Mouse (Mus musculus) cerebellum, postnatal 10 days (tissue): ENCODE measurements around the gene Zfp711.

ENCODE experiments used
- DNase-seq, 2 experiments: peaks; one replicate each; pipeline ENCODE4 v3.0.0; 2021; ENCODE audit warnings: mixed read lengths in 2 of 2

Gene Zfp711

DNA sequence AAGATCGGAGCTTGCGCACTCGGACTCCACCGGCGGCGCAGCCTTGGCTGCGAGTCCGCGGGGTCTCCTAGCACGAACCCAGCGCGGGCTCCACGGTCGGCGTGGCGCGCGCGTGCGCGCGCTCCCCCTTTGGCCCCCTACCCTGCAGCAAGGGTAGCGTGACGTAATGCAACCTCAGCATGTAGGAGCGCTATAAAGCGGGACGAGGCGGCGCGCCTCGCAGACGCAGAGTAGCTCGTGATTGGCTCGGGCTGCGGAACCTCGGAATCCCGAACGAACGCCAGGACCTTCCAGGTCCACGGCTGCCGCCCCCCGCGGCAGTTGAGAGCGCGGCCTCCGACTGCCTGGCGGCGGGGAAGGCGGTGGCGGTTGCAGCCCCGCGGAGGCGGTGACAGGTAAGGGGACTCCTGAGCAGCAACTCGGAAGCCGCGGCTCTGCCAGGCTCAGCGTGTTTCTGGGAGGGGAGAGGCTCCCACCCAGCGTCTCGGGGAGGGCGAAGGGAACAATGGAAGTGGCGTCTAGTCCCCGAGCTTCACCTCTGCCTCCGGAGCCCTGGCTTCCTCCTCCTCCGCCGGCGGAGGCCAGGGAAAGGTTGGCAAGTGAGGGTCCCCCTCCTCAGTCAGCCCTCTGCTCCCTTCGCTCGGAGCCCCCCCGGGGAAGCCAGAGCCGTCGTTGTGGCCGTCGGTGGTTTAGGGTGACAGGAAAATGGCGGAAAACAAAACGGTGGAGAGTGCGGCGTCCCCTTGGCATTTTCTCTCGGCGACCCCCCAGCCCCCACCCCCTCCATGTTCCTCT is at the start of gene Zfp711:
TSS of gene Zfp711 (plus strand) at position 16 of the 795 bp plus-strand sequence.
- DNase-seq: peak; percentile 85 to 90

DNA sequence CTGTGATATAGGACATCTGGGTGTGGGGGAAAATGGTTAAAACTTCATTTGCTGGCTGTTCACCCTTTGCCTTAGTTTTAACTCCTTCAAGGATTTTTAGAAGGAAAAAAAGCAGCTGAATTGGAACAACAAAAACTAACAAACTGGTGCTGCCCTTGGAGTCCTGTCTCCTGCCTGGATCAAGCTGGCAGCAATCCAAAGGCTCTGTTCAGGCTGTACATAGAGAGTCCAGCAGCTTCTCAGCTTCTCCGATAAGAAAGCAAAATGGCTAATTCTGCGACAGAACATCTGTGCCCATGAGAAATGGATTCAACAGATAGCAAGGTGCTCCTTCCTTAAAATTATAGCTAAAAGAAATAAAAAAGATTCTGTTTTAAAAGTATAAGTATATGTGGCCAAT is 32.6 kb upstream of the Zfp711 start:
- DNase-seq: peak; percentile 51 to 62

DNA sequence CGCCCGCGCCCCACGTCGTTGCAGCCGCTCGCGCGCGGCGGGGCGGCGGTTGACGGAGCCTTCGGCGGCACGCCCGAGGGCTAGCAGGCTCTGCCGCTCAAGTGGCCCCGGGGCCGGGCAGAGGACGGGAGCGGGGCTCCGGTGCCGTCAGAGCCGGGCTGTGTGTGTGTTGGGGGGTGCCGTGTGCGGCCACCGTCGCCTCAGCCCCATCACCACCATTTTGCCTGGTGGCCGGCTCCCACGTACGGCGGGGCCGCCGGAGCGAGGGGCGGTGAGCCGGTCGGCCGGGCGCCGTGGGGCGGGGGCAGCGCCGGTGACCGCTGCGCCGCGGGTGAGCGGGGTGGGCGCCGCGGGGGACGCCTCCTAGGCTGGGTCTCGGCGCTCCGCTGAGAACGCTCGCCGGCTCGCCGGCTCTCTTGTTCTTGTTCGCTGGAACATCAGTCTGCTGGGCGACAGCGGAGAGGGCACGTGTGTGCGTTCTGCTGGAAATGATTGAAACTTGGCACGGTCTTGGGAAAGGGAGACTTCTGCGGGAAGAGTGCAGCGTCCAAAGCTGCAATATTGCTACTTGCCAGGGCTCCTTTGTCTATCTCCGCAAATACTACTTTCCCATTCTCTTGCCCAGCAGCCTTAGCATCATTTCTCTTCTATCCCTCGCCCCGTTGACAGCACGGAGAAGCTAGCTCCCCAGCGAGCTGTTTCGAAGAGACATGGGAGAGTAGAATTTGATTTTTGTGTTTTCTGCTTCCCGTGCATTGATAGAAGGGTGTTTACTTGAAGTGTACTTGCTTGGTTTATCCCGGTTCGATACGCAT is 1.2 kb downstream of the Zfp711 start:
- peak; percentile 78 to 81 for DNase-seq

DNA sequence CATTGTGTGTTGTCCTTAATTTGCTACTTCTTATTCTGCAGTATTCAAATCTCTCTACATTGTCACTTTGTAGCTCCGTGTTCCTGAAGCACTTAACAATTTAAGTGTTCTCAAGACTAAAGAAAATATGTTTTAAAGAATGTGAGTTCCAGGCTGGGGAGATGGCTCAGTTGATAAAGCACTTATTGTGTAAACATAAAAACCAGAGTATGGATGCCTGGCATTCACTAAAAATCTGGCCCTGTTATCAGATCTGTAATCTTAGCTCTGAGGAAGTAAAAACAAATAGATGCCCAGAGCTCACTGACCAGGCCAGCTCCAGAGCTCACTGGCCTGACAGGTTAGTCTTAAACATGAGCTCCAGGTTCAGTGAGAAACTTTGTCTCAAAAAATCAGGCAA is 75.2 kb downstream of the Zfp711 start:
- DNase-seq: no peak

DNA sequence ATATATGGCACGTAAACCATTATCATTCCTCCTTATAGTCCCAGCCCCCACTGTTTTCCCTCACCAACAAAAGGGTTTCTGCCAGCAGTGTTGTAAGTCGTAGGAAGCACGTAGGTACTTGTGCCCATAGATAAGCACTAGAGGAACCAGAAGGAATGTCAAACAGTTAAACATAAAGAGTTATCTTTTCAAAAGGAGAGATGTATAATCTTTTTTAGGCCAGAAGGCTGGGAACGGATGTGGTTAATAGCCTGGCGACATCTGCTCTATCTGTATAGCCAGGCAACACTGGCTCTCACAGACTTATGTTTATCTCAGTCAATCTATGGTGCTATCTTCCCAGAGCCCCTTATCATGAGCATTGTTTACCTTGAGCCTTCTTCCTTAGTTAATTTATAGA is 80.3 kb downstream of the Zfp711 start:
- no peak for DNase-seq
